Mouse (Mus musculus) thymus, adult 2 months (tissue): ENCODE data around the gene Dip2c. TPM values are rescaled to one million over a fixed set of nuclear protein-coding genes. Genes with fewer than 3 reads are reported as not detected.

Experiments used
- DNase-seq: peaks from one replicate; pipeline ENCODE4 v3.0.0; 2021
- H3K27ac ChIP-seq: fragments of 200-500 bp; 2 replicates; pipeline ENCODE4 v1.5.1; 2012; ENCODE audit warnings: low read length, control low read depth; ENCODE audit not compliant: control insufficient read depth, insufficient read depth
- H3K27me3 ChIP-seq: fragments of 200-500 bp; 2 replicates; pipeline ENCODE4 v1.6.1; 2012; ENCODE audit warnings: mild to moderate bottlenecking, low read length, moderate library complexity, mixed read lengths; ENCODE audit not compliant: control insufficient read depth, insufficient read depth
- H3K36me3 ChIP-seq: fragments of 200-500 bp; 2 replicates; pipeline ENCODE4 v1.6.1; 2012; ENCODE audit warnings: mild to moderate bottlenecking, low read length, moderate library complexity; ENCODE audit not compliant: control insufficient read depth, insufficient read depth
- H3K4me1 ChIP-seq: fragments of 200-500 bp; replicated peaks from 2 replicates; pipeline ENCODE4 v1.6.1; 2012; ENCODE audit warnings: low read length; ENCODE audit not compliant: control insufficient read depth, insufficient read depth
- H3K4me3 ChIP-seq: fragments of 200-500 bp; 2 replicates; pipeline ENCODE4 v1.5.1; 2012; ENCODE audit warnings: mild to moderate bottlenecking, low read length, control low read depth, moderate library complexity; ENCODE audit not compliant: control insufficient read depth, insufficient read depth
- CTCF ChIP-seq: fragments of 200-500 bp; IDR thresholded peaks from 2 replicates; pipeline ENCODE4 v1.5.1; 2012; ENCODE audit warnings: mild to moderate bottlenecking, control low read depth, low read length, moderate library complexity, borderline replicate concordance; ENCODE audit not compliant: control insufficient read depth, poor library complexity, insufficient read depth; ENCODE audit errors: extremely low read depth
- POLR2A ChIP-seq: fragments of 200-500 bp; IDR thresholded peaks from 2 replicates; pipeline ENCODE4 v1.6.1; 2012; ENCODE audit warnings: mild to moderate bottlenecking, low read length, control low read depth, moderate library complexity; ENCODE audit not compliant: control insufficient read depth, poor library complexity, insufficient read depth; ENCODE audit errors: extremely low read depth
- WGBS: fragments of 180-500 bp; shearing (Covaris S2); methylation state at CpG from one replicate; pipeline ENCODE4 v1.1.7; 2018; 5-methylcytosine and 5-hydroxymethylcytosine counted together
- polyA plus RNA-seq: library from polyadenylated mRNA; depleted of rRNA; stranded (reverse); fragments of >200 nt; gene quantifications from 2 replicates; pipeline ENCODE4 v1.2.3, GENCODE M21; 2012

Dip2c gene
- polyA plus RNA-seq, 1 experiment: 6.5 TPM

- Histone ChIP-seq H3K4me3 (no peak overlapping the region), H3K27me3 (no peaks in the 10 kb centered on the region), H3K4me1 (no peaks in the 10 kb centered on the region), H3K27ac (no peak overlapping the region), H3K36me3 (no peaks in the 10 kb centered on the region)
- 84% methylated on average over 6 of the region's 6 CpGs for WGBS
- TF ChIP-seq CTCF (no peak), POLR2A (no peak)
- DNase-seq: no peak
Observed at GRCm38 (mm10) chr13:9445533-9446294, 169.4 kb downstream of the Dip2c start.

GRCm38 (mm10) chr13:9446448-9447115 lies 170.3 kb downstream of the Dip2c start:
- Histone ChIP-seq H3K27me3 (no peaks in the 10 kb centered on the region), H3K36me3 (no peaks in the 10 kb centered on the region), H3K4me1 (no peaks in the 10 kb centered on the region), H3K4me3 (no peak overlapping the region), H3K27ac (no peak overlapping the region)
- TF ChIP-seq CTCF: no peak
- no peak for TF ChIP-seq POLR2A
- WGBS: 96% methylated on average over 4 of the region's 4 CpGs
- DNase-seq: no peak

- Histone ChIP-seq H3K27me3 (no peaks in the 10 kb centered on the region), H3K4me1 (no peaks in the 10 kb centered on the region), H3K36me3 (no peaks in the 10 kb centered on the region), H3K4me3 (no peak overlapping the region), H3K27ac (no peak overlapping the region)
- WGBS: 91% methylated on average over 3 of the region's 3 CpGs
- TF ChIP-seq CTCF: no peak
- TF ChIP-seq POLR2A: no peak
- no peak for DNase-seq
Observed at GRCm38 (mm10) chr13:9450276-9450675, 173.9 kb downstream of the Dip2c start.

GRCm38 (mm10) chr13:9451952-9452351 lies 175.6 kb downstream of the Dip2c start:
- TF ChIP-seq CTCF (no peak), POLR2A (no peak)
- DNase-seq: no peak
- WGBS: 97% methylated on average over 3 of the region's 3 CpGs
- Histone ChIP-seq H3K4me1 (no peaks in the 10 kb centered on the region), H3K27me3 (no peaks in the 10 kb centered on the region), H3K36me3 (no peaks in the 10 kb centered on the region), H3K4me3 (no peak overlapping the region), H3K27ac (no peak overlapping the region)

GRCm38 (mm10) chr13:9454426-9455177 lies 178.3 kb downstream of the Dip2c start:
- no peak for DNase-seq
- Histone ChIP-seq H3K36me3 (no peaks in the 10 kb centered on the region), H3K27ac (no peak overlapping the region), H3K27me3 (no peaks in the 10 kb centered on the region), H3K4me1 (no peaks in the 10 kb centered on the region), H3K4me3 (no peak overlapping the region)
- TF ChIP-seq POLR2A: no peak
- no peak for TF ChIP-seq CTCF
- 86% methylated on average over 4 of the region's 4 CpGs for WGBS

GRCm38 (mm10) chr13:9455979-9456378 lies 179.7 kb downstream of the Dip2c start:
- 90% methylated on average over 1 of the region's 1 CpGs for WGBS
- no peaks in the 10 kb centered on the region for H3K36me3 ChIP-seq
- H3K27ac ChIP-seq: no peak overlapping the region
- H3K4me3 ChIP-seq: no peak overlapping the region
- no peaks in the 10 kb centered on the region for H3K4me1 ChIP-seq
- TF ChIP-seq CTCF (no peak), POLR2A (no peak)
- H3K27me3 ChIP-seq: no peaks in the 10 kb centered on the region
- DNase-seq: no peak
